Mouse (Mus musculus): ENCODE results near the gene Tmprss11g. TPM values are rescaled to one million over a fixed set of nuclear protein-coding genes. Genes with fewer than 3 reads are reported as not detected.

Gene Tmprss11g
- not detected for total RNA-seq (2021)

- DNase-seq (ENCODE audit: low spot score in 2 of 2) = no peak
- intact Hi-C loops (cut with DNase I) = no loop called here
These were observed at the start of gene Tmprss11g for GRCm38 (mm10) chr5:86518500-86518899. TSS of gene Tmprss11g (minus strand) at chr5:86518600.

GRCm38 (mm10) chr5:86546693-86547092, 28.3 kb upstream of the Tmprss11g start:
- DNase-seq (ENCODE audit: low spot score in 2 of 2) = no peak

GRCm38 (mm10) chr5:86540601-86541000, 22.2 kb upstream of the Tmprss11g start:
- intact Hi-C loops (cut with DNase I) = no loop called here
- no peak for DNase-seq (ENCODE audit: low spot score in 2 of 2)

More at GRCm38 (mm10) chr5:86546693-86547092, 28.3 kb upstream of the Tmprss11g start:
- intact Hi-C loops (cut with DNase I) = no loop called here

GRCm38 (mm10) chr5:86528725-86529124, 10.3 kb upstream of the Tmprss11g start:
- DNase-seq (ENCODE audit: low spot score in 2 of 2) = peak in 1 of 2 experiments; percentile 5
- intact Hi-C loops (cut with DNase I) = no loop called here

- intact Hi-C loops (cut with DNase I) = no loop called here
- DNase-seq (ENCODE audit: low spot score in 2 of 2) = no peak
These were observed 6.9 kb downstream of the Tmprss11g start for GRCm38 (mm10) chr5:86511538-86511937.

GRCm38 (mm10) chr5:86493453-86493852, 24.9 kb downstream of the Tmprss11g start:
- intact Hi-C loops (cut with DNase I) = no loop called here
- DNase-seq (ENCODE audit: low spot score in 2 of 2) = no peak

GRCm38 (mm10) chr5:86482562-86482961, 35.8 kb downstream of the Tmprss11g start:
- intact Hi-C loops (cut with DNase I) = loop anchor here (2.0 to 5.0 kb wide), 2 partner anchors 166 to 660 kb away; partner anchors contain the start of gene Ugt2b5
- no peak for DNase-seq (ENCODE audit: low spot score in 2 of 2)

GRCm38 (mm10) chr5:86482031-86482430, 36.4 kb downstream of the Tmprss11g start:
- intact Hi-C loops (cut with DNase I) = loop anchor here (2.0 to 5.0 kb wide), 2 partner anchors 167 to 660 kb away; partner anchors contain the start of gene Ugt2b5
- DNase-seq (ENCODE audit: low spot score in 2 of 2) = no peak

- intact Hi-C loops (cut with DNase I) = no loop called here
These were observed 44.5 kb downstream of the Tmprss11g start for GRCm38 (mm10) chr5:86473859-86474258.

GRCm38 (mm10) chr5:86468890-86469289, 49.5 kb downstream of the Tmprss11g start, which contains the start of gene Tmprss11a:
TSS of gene Tmprss11a (minus strand) at chr5:86468990.
- intact Hi-C loops (cut with DNase I) = no loop called here
- DNase-seq (ENCODE audit: low spot score in 2 of 2) = no peak

More at GRCm38 (mm10) chr5:86473859-86474258, 44.5 kb downstream of the Tmprss11g start:
- no peak for DNase-seq (ENCODE audit: low spot score in 2 of 2)

GRCm38 (mm10) chr5:86439306-86439705, 79.1 kb downstream of the Tmprss11g start:
- DNase-seq (ENCODE audit: low spot score in 2 of 2) = no peak
- intact Hi-C loops (cut with DNase I) = no loop called here

- peak in 1 of 2 experiments; percentile 55 for DNase-seq (ENCODE audit: low spot score in 2 of 2)
- intact Hi-C loops (cut with DNase I) = no loop called here
These were observed 79.9 kb downstream of the Tmprss11g start for GRCm38 (mm10) chr5:86438548-86438947.

Other genes with a start within 250 kb of the Tmprss11g start
- gene Tmprss11c, start 229.3 kb downstream of the Tmprss11g start, total RNA-seq (2021) = not detected
- gene Tmprss11d, start 145.2 kb downstream of the Tmprss11g start, total RNA-seq (2021) = not detected
- gene Tmprss11a, start 49.6 kb downstream of the Tmprss11g start, total RNA-seq (2021) = not detected
- not detected for gene Tmprss11f, start 113.8 kb upstream of the Tmprss11g start, total RNA-seq (2021)
- gene Tmprss11b, start 157.8 kb upstream of the Tmprss11g start, total RNA-seq (2021) = not detected
- gene Tmprss11e, start 227.2 kb upstream of the Tmprss11g start, total RNA-seq (2021) = not detected